Mouse (Mus musculus): ENCODE results near the gene Slc6a19.
A peak's percentile ranks its signal among the peaks of the same experiment; 100 is the strongest.
"Not testable (repeated sequence)": the region's sequence is repeated elsewhere in the genome, so short reads cannot be mapped to it uniquely, and the experiment has no call there.

Slc6a19 gene

GRCm38 (mm10) chr13:73713204-73713603 is 8.5 kb upstream of the Slc6a19 start:
- no peak for DNase-seq (ENCODE audit: low read depth, low spot score)

DNA sequence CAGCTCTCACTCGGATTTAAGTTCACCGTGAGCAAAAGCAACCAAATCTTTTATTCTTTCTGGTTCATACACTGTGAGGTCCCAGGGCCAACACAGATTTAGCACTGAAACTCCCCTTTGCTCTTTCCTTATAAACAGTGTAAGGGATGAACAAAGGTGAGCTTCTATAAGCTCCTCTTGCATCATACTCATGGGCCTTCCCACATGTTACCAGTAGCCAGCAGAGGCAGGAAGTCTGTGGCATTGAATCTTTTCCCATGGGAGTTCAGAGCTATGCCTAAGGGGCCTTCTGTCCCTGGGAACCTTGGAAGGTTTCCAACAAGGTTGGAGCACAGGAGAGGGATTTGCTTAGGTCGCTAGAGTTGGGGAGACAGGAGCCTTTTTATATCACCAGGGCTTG is 7.6 kb upstream of the Slc6a19 start:
- no peak for DNase-seq (ENCODE audit: low read depth, low spot score)

DNA sequence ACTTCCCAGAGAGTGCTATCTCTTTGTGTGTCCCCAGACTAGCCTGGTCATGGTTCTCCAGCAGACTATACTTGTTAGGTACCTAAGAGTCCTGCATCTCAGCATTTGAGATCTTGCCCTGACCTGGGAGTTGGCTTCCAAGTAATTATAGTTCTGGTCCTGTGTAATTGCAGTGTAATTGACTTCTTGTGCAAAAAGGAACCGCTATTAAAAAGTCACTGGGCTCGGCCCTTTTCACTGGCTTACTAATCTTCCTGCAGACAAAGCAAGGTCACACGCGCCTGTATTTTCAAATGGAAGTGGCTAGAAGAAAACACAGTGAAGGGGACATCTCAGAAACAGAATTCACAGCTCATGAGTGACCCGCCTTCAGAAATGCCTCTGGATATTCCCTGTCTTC is 7.1 kb upstream of the Slc6a19 start:
- DNase-seq (ENCODE audit: low read depth, low spot score): no peak

- DNase-seq (ENCODE audit: low read depth, low spot score): no peak
These were observed 6.6 kb upstream of the Slc6a19 start for GRCm38 (mm10) chr13:73711221-73711620.

GRCm38 (mm10) chr13:73709491-73709890 is 4.8 kb upstream of the Slc6a19 start:
- DNase-seq (ENCODE audit: low read depth, low spot score): no peak

DNA sequence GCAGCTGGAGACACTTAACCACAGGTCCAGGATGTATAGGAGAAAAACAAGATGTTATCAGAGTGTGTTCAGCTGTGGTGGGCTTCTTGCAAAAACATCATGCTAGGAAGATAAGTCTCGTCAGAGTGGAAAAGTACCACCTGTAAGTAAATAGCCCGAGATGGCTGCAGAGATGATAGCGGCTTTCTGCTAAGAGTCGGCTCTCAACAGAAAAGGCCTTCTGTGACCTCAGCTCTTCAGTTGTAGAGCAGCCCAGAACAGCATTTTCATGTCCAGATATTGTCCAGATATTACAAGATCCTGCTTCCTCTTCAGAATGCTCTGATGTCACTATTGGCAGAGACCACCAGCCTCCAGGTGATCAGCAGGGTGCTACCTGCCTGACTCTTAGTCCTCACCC is 1.2 kb downstream of the Slc6a19 start:
- not testable (repeated sequence) for DNase-seq (ENCODE audit: low read depth, low spot score)

DNA sequence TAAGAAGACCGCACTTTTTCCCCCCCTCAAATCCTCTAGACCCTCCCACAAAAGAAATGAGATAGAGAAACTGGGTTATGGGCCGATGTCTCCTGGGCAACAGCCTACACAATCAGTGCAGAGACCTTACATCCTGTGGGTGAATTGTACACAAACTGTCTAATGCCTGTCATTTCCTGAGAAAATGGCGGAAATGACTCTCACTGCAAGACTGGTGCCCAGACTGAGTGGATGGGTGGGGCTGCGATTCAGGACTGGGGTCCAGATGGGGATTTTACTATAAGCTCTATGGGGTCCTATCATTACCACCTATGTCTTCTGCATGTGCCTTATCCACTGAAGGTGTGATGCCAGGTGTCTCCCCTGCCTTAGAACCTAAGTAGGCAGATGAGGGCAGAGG is 1.9 kb downstream of the Slc6a19 start:
- DNase-seq (ENCODE audit: low read depth, low spot score): no peak

DNA sequence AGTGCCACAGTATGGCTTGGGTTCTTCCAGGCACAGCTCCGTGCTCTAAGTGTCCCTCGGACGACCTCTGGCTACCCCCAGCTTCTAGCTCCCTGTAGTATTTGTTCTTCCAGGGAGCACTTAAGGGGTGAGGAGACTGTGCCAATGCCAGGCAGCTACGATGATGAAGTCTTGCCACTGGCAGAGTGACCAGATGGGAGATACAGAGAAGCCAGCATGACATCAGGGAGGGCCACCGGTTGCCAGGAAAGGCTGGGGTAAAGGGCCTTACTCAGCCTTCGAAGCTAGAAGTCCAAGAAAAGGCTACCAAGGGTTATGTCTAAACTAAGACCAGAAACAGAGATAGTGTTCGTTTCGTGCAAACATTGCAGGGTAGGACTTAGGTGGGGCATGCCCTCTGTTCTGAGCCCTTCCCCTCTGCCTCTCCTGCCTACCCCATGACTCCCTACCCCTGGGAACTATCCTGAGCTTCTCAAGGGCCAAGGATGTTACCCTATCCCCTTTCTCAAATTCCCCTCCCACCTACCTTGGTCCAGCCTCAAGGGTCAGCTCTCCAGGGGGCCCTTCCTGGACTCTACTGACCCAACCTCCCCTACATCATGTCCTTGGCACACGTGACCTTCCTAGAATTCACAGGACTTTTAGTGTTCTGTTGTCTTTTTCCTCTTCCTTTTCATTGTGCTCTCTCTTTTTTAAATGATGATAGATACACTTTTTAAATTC is 3.3 kb downstream of the Slc6a19 start:
- DNase-seq (ENCODE audit: low read depth, low spot score): no peak

GRCm38 (mm10) chr13:73700554-73700953 is 4.1 kb downstream of the Slc6a19 start:
- DNase-seq (ENCODE audit: low read depth, low spot score): no peak

DNA sequence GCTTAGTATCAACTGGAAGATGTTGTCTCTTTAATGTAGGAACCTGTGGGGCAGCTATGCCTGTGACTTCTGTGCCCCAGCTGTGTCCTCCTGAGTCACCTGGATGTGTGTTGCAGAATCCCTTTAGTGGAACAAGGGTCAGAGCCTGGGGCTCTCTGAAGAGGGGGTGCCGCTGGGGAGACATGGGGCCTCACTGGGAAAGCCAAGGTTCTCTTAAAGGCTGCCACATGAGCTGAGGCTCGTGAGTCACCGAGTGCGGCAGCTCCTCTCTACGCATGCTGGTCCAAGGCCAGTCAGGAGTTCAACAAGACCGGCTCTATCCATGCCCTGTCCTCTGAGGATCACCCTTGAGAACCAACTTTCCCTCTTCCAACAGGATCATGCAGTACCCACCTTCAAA is 5.0 kb downstream of the Slc6a19 start:
- no peak for DNase-seq (ENCODE audit: low read depth, low spot score)

DNA sequence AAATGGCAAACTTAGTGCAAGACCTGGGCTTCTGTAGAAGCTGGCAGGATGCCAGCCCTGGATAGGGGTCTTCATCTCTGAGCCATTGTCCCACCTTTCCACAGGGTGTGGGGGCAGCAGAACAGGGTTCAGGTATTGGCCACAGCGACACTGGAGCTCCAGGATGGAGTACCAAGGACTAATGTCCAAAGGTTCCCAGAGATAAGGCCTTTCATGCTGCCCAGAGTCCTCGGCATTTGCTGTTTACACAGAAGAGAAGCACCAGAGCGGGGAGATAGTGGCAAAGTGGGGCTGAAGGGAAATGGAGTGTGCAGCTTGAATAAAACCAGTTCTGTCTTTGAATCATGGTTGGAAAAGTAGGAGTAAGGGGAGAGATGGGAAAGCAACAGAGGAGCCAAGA is 8.1 kb downstream of the Slc6a19 start:
- DNase-seq (ENCODE audit: low read depth, low spot score): no peak

DNA sequence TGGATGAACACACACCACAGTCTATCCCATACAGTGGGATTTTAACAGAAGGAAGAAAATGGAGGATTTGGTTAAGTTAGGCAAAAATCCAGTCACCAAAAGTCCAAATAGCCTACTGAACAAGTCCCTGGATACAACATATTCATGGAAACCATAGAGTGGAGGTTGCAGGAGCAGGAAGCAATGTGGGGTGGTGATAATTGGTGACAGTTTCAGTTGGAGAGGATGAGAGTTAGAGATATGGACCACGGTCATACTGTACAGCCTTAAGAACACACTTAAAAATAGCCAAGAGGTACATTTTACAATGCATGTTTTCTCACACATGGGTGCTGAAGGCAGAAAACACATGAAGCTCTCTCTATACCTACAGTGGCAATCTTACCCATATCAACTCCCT is 9.7 kb downstream of the Slc6a19 start:
- no peak for DNase-seq (ENCODE audit: low read depth, low spot score)

DNA sequence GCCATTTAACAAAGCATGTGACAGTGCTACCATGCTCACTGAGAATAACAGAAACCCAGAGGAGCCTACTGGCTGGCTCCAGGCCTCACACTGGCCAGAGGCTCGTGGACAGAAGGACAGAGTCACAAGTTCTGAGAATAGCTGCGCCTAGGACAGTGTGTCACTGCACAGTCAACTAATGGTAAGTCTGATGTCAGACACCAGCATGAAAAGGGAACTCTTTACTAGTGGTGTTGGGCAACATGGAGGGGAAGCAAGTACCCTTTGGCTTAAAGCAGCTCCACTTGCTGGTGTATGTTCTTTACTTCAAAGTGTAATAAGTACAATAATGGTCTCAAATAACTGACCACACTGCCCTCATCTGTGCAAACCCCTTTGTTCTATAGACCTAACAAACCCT is 11.3 kb downstream of the Slc6a19 start:
- no peak for DNase-seq (ENCODE audit: low read depth, low spot score)

DNA sequence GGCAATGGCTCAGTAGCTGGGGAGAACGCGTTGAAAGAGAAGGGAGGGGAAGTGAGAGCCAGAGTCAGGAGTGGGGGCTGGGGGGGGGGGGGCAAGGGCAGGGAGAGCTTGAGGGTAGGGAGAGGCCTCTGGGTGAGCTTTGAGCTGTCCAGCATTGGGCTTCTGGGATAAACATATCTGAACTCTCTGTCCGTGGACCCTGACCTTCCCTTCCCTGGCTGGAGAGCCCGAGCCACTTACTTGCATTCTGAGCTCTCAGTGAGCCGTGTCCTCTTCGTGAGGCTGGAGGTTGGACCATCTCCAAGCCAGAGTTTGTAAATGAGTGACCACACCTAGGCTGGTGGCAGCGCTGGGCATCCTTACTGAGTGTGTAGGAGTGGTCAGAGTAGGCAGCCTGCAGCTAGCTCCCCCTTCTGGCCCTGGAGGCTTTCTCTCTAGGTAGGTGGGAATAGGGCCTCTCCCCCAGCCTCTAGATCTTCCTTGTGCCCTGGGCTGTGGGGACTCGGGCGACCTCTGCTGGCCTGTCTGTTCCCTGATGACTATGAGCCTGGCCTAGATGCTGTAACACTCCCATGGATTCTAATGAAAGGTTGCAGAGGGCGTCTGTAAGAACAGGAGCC is 12.3 kb downstream of the Slc6a19 start:
- peak; percentile 49 for DNase-seq (ENCODE audit: low read depth, low spot score)

DNA sequence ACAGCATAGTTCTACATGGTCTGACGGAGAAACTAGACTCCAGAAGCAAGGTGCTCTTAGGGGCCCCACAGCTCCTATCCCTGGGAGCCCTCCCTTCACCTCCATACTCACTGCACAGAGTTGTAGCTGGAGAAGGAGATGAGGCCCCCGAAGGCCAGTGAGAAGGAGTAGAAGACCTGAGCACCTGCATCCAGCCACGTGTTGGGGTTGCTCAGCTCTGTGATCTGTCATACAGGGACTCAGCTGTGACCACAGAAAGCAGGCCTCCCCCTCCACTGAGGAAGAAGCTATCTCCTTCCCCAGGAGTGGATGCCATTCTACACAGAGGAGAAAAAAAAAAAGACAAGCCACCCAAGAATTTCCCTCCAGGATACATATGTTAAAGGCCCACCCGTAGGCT is 15.7 kb downstream of the Slc6a19 start:
- no peak for DNase-seq (ENCODE audit: low read depth, low spot score)

DNA sequence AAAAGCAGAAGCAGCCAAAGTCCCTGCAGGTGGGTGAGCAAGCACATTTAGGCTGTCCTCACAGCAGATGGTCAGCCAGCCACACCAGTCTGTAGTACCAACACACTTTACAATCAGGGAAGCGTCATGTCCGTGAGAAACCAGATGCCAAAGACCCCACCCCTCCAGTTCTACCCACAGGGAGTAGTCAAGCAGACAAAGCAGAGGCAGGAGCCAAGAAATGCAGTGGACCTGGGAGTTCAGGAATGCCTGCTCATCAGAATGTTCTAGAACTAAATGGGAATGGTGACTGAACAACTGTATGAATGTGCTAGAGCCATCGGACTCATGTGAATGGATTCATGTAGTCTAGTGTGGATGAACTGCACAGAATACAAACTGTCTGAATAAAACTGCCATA is 17.1 kb downstream of the Slc6a19 start:
- DNase-seq (ENCODE audit: low read depth, low spot score): no peak

- no peak for DNase-seq (ENCODE audit: low read depth, low spot score)
These were observed 19.2 kb downstream of the Slc6a19 start for GRCm38 (mm10) chr13:73685502-73685901.

DNA sequence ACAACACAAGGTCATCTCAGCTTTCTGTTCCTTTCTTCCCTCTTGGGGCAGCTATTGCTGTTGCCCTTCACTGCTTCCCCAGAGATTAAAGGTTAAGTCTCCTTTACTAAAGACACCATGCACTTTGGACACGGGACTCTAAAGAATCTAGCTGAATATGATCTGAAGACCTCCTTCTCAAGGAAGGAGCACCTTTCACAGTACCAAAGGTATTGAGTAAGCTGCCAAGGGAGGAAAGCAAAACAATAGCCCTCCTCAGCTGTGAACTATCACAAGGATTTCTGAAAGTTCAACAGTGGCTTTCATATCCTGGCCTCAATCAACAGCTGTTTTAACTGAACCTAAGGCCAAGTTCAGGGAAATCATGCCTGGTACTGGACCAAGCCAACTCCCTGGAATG is 20.3 kb downstream of the Slc6a19 start:
- no peak for DNase-seq (ENCODE audit: low read depth, low spot score)

DNA sequence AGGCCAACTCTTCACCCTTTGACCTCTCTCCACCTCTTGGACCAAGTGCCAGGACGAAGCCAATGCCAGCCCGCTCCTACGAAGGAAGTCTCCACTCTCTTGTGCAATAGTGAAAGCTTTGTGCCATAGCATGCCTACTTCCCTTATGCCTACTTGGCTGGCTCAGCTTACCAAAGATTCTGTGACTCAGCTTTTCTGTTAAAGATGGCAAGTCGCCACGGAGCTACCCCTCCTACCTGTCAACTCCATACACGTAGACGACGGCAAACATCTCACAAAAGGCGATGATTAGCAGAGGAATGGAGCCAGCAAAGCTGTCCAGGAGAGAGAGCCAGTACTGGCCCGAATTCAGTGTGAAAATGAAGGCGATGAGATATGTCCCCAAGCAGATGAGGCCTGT is 21.0 kb downstream of the Slc6a19 start:
- peak; percentile 72 for DNase-seq (ENCODE audit: low read depth, low spot score)

DNA sequence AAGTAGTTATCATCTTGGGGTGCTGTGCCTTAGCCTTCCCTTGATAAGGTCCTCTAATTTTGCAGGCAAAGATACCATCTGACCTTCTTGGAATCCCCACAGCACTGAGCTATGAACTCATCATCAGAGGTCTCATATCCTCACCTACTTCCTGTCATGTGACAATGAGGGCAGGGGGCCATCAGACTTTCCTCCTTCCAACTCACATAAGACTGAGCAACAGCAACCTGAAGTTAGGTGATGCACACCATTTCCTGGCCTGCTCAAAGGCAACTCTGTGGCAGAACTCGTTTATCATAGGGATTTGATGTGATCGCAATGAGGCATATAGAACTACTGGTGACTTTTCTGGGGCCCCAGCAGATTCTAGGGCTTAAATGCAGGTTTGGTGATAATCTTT is 22.4 kb downstream of the Slc6a19 start:
- DNase-seq (ENCODE audit: low read depth, low spot score): no peak

DNA sequence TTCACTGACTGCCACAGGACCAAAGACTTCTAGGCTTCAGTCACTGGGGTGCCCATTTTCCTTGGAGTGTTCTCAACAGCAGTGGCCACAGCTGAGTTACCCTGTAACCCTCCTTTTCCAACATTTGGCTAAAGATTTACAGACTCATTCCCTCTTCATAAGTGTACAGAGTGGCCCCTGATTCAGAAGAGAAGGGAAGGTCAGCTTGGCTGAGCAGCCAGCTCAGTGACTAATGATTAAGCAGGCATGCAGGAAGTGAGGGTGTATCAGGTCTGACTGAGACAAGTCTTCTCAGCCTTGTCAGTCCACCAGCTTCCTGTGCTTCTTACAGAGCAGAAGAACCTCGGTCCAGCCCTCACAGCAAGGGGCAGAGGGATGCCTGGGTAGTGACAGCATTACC is 24.3 kb downstream of the Slc6a19 start:
- no peak for DNase-seq (ENCODE audit: low read depth, low spot score)

DNA sequence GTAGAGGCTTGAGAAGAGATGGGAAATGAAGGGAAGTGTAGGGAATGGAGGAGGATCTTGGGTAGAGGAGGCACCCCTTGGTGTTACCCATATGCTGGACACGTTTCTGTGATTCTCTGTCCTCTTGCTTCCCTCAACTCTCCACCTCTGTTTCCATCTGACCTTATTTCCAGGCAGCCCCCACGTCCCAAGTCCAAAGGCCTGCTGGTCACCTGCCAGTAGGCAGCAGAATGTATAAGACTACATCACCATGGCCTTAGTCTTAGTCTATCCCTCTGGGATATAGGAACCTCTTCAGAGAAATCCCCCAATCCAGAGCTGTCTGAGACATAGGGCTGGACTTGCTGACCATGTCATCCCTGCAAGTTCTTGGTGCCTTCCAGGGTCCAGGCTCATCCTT is 25.4 kb downstream of the Slc6a19 start:
- no peak for DNase-seq (ENCODE audit: low read depth, low spot score)

DNA sequence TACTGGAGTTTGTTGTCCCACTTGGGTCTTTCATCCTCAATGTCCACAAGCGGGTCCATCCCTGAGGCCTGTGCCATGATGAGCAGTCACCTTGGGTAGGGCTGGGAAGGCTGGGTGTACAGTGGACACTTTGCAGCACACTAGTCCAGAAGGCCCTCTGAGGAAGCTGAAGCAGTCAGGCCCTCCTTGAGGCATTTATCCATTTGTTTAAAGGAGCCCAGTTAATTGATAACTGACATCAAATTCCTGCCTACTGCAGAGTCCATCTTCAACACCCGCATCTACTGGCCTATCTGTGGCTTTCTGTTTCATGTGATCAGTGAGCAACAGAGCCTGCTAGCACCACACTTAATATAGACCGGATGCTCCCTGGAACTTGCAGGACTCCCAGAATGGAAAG is 26.8 kb downstream of the Slc6a19 start, which contains the start of gene Slc6a18:
Slc6a18 (minus strand) TSS at position 171 of the 400 bp plus-strand sequence.
- no peak for DNase-seq (ENCODE audit: low read depth, low spot score)

GRCm38 (mm10) chr13:73675161-73675560 is 29.5 kb downstream of the Slc6a19 start:
- no peak for DNase-seq (ENCODE audit: low read depth, low spot score)
